Mouse (Mus musculus) liver, embryonic 13.5 days (tissue): ENCODE data around the gene Gprc6a. TPM values are rescaled to one million over a fixed set of nuclear protein-coding genes. Genes with fewer than 3 reads are reported as not detected.
A peak's percentile ranks its signal among the peaks of the same experiment; 100 is the strongest.

Experiments
- ATAC-seq: fragments of 200-750 bp; cut with Nextera tagmentation; 2 replicates; pipeline ENCODE4 v1.8.0; 2017; ENCODE audit warnings: low read depth, mild to moderate bottlenecking, moderate number of reproducible peaks, moderate library complexity
- DNase-seq: peaks from one replicate; pipeline ENCODE4 v3.0.0; 2022
- H3K27ac ChIP-seq: fragments of 300-500 bp; sonication (generic); 2 replicates; pipeline ENCODE4 v1.5.1; 2015; ENCODE audit warnings: moderate library complexity, mild to moderate bottlenecking, inconsistent platforms
- H3K27me3 ChIP-seq: fragments of 300-500 bp; sonication (generic); 2 replicates; pipeline ENCODE4 v1.6.1; 2015; ENCODE audit warnings: mild to moderate bottlenecking, inconsistent platforms
- H3K36me3 ChIP-seq: fragments of 300-500 bp; sonication (generic); 2 replicates; pipeline ENCODE4 v1.6.1; 2015; ENCODE audit warnings: mild to moderate bottlenecking, inconsistent platforms
- H3K4me1 ChIP-seq: fragments of 300-500 bp; sonication (generic); replicated peaks from 2 replicates; pipeline ENCODE4 v1.6.1; 2015; ENCODE audit warnings: inconsistent platforms
- H3K4me2 ChIP-seq: fragments of 300-500 bp; sonication (generic); 2 replicates; pipeline ENCODE4 v1.6.1; 2015; ENCODE audit warnings: inconsistent platforms, mild to moderate bottlenecking, moderate library complexity
- H3K4me3 ChIP-seq: fragments of 300-500 bp; sonication (generic); replicated peaks from 2 replicates; pipeline ENCODE4 v1.5.1; 2015; ENCODE audit warnings: mild to moderate bottlenecking, inconsistent platforms
- H3K9ac ChIP-seq: fragments of 300-500 bp; sonication (generic); 2 replicates; pipeline ENCODE4 v1.6.1; 2015; ENCODE audit warnings: mild to moderate bottlenecking, inconsistent platforms
- H3K9me3 ChIP-seq: fragments of 300-500 bp; sonication (generic); replicated peaks from 2 replicates; pipeline ENCODE4 v1.6.1; 2016; ENCODE audit warnings: inconsistent platforms
- WGBS: fragments of 180-500 bp; shearing (Covaris S2); methylation state at CpG from one replicate; pipeline ENCODE4 v1.1.7; 2015; ENCODE audit not compliant: insufficient replicate concordance; 5-methylcytosine and 5-hydroxymethylcytosine counted together
- polyA plus RNA-seq: library from polyadenylated mRNA; unstranded; fragments of >200 nt; fragmentation: Nextera tagmentation; extraction: Ambion mirVana; gene quantifications from 2 replicates; pipeline ENCODE4 v1.2.1, GENCODE M21; 2015

The Gprc6a gene
- not detected in 2 replicates for polyA plus RNA-seq

DNA sequence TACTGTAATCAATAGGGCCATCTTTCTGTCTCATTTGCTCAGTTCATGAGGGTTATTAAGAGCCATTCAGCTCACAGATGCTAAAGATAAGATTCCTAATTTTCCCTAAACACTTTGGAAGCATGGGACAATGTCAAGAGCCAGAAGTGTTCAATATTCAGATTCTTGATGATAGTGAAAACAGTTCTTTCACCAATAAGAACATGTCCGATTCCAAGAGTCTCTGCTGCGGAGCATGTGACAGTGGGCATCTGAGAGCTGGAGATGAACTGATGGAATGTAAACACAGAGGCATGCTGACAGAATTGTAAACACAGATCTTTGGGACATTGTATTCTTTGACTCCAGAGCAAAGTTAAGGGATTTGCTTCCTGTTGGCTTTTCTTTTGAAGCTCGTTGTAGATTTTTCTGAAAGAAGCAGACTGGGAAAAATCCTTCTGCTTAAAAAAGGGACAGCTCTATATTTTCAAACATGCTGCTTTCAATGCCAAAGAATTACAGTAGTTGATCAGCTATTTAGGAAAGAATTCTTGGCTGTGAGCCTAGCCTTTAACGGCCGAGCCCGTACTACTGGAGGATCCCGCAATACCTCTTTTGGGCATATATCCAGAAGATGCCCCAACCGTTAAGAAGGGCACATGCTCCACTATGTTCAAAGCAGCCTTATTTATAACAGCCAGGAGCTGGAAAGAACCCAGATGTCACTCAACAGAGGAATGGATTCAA lies at the start of gene Gprc6a:
Gprc6a (minus strand) TSS at position 51 of the 726 bp plus-strand sequence.
- no peaks in the 10 kb centered on the region for H3K9me3 ChIP-seq
- DNase-seq, result no peak
- no peaks in the 10 kb centered on the region for H3K27me3 ChIP-seq
- H3K4me2 ChIP-seq, result no peak within 1 kb of the TSS
- H3K9ac ChIP-seq, result no peak within 1 kb of the TSS
- no peak for ATAC-seq
- H3K4me3 ChIP-seq, result no peak within 1 kb of the TSS
- WGBS, result 64% methylated on average over 8 of the region's 8 CpGs
- no peaks in the 10 kb centered on the region for H3K4me1 ChIP-seq
- H3K27ac ChIP-seq, result no peak within 1 kb of the TSS
- H3K36me3 ChIP-seq, result no peaks in the 10 kb centered on the region

DNA sequence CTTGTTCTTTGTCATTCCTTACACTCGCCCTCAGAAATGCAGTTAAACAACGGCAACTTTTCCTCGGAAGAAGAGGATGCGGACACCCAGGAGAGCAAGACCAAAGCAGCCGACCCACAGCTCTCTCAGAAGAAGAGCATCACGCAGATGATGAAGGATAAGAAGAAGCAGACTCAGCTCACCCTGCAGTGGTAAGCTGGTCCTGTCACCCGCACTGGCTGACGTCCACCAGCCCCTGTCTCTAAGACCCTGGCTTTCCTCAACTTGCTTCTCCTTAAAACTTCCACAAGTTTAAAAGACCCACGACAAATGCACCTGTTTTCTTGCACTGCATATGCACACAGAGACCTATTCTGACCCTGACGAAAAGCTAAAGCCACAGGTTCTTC lies 47.0 kb upstream of the Gprc6a start:
- Histone ChIP-seq H3K4me1 (no peaks in the 10 kb centered on the region), H3K9ac (no peak overlapping the region), H3K36me3 (no peaks in the 10 kb centered on the region), H3K9me3 (no peaks in the 10 kb centered on the region), H3K27me3 (peaks cover 25% of the 10 kb centered on the region), H3K27ac (no peak overlapping the region), H3K4me2 (peak overlapping the region; percentile 59), H3K4me3 (peak overlapping the region; percentile 37; the same call in 1 of the 2 replicates)
- WGBS, result 10% methylated on average over 10 of the region's 10 CpGs
- no peak for DNase-seq
- no peak for ATAC-seq

DNA sequence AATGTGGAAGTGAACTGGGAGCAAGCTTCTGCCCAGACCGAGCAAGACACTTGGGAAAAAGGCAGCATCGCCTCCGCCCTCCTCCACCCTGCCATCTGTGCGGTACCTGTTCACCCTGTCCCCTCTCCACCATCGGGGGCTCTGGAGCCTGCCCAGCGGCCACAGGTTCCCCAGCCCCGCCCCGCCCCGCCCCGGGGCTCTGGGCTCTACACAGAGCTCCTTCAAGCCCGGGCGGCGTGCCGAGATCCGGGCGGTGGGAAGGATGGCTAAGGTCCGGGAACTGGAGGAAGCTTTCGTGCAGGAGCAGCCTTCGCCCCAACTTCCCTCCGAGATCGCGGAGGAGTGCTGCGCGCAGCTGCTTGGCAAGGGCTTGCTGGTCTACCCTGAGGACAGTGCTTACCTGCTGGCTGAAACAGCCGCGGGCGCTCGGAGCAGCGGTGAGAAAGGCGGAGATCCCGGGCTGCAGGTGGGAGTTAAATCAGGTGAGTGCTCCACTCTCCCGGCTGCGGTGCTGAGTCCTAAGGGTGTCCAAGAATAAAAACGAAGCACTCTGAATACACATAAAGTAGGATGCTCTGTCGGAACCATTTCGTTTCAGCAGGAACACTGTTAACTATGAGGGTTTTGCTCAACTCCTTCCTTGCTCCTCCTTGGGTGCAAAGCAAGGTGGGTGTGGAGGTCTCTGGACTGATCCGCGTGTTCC lies 46.4 kb upstream of the Gprc6a start, which contains the start of gene Rfx6:
Rfx6 (plus strand) TSS at position 209 of the 703 bp plus-strand sequence.
- Histone ChIP-seq H3K36me3 (no peaks in the 10 kb centered on the region), H3K27me3 (peaks cover 25% of the 10 kb centered on the region), H3K9ac (no peak within 1 kb of the TSS), H3K4me2 (peak within 1 kb of the TSS; percentile 59), H3K4me3 (peak within 1 kb of the TSS; percentile 37), H3K27ac (no peak within 1 kb of the TSS), H3K9me3 (no peaks in the 10 kb centered on the region), H3K4me1 (no peaks in the 10 kb centered on the region)
- WGBS, result 2% methylated on average over 38 of the region's 38 CpGs
- peak; percentile 20; the same call in 1 of the 2 replicates for ATAC-seq
- DNase-seq, result no peak

DNA sequence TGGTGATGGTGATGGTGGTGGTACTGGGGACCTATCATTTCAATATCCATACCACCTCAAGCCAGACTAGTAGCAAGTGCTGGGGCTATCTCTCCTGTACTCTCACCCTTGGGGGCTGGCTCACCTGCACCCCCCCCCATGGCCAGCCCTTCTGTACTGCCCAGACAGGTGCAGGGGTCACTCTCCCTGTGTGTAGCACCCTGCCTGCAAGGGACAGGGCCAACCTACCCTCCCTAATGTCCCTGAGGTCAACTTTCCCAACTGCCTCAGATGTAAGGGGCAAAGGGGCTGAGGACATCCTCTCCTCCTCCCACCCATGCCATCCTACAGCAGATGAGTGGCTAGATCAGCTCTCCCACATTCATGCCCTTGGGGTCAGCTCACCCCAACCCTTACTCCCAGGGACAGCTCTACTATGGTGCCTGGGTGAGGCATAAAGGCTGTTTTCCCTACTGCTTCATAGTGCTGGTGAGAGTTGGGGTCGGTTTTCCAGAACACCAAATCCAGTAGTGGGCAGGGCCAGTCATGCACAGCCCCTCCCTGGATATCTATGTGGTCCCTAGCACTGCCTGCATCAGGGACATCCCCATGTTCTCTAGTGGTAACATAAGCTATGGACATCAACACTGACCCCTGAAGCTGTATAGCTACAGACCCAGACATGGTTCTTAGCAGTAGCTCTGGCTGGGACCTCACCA lies 41.0 kb upstream of the Gprc6a start:
- ATAC-seq, result no peak
- no peaks in the 10 kb centered on the region for H3K4me1 ChIP-seq

DNA sequence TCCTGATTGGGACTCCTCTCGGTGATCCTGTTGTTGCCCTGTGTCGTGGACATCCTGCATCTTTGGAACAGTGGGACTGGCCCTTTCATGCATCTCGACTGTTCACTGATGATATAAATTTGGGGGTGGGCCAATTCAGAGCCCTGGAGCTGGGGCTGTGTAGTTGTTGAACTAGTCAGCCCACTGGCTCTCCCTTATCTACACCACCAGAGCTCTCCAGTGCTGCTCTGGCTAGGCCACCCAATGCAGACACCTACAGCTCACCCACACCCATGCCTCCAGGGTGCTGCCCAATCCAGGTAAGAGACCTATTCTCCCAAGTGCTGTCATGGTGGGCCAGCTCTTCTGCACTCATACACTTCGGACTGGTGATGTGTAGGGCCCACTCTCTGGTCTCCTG lies 40.3 kb upstream of the Gprc6a start:
- no peak for ATAC-seq
- no peak for DNase-seq
- H3K9ac ChIP-seq, result no peak overlapping the region
- H3K36me3 ChIP-seq, result no peaks in the 10 kb centered on the region
- H3K27ac ChIP-seq, result no peak overlapping the region
- H3K9me3 ChIP-seq, result no peaks in the 10 kb centered on the region
- no peaks in the 10 kb centered on the region for H3K4me1 ChIP-seq
- no peak overlapping the region for H3K4me3 ChIP-seq
- peaks cover 5% of the 10 kb centered on the region for H3K27me3 ChIP-seq
- no peak overlapping the region for H3K4me2 ChIP-seq
- 46% methylated on average over 4 of the region's 4 CpGs for WGBS

More for the DNA sequence above, 41.0 kb upstream of the Gprc6a start:
- H3K27ac ChIP-seq, result no peak overlapping the region
- H3K9ac ChIP-seq, result no peak overlapping the region
- 34% methylated on average over 1 of the region's 1 CpGs for WGBS
- no peak overlapping the region for H3K4me3 ChIP-seq
- no peaks in the 10 kb centered on the region for H3K9me3 ChIP-seq
- no peak overlapping the region for H3K4me2 ChIP-seq
- H3K36me3 ChIP-seq, result no peaks in the 10 kb centered on the region
- H3K27me3 ChIP-seq, result peaks cover 11% of the 10 kb centered on the region
- no peak for DNase-seq

DNA sequence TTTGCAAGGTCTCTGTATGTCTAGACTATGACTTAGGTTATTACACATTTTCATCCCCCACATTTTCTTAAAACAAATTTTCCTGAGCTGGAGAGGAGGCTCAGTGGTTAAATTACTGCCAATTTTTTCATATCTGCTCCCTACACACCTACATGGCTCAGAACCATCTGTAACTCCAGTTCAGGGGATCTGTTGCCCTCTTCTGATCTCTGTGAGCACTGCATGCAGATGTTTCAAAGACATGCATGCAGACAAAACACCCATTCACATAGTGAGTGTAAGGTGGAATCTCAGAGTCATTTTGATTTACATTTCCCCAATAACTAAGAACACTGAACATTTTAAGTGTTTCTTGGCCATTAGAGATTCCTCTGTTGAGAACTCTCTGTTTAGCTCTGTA lies 38.1 kb upstream of the Gprc6a start:
- Histone ChIP-seq H3K4me2 (no peak overlapping the region), H3K9me3 (no peaks in the 10 kb centered on the region), H3K36me3 (no peaks in the 10 kb centered on the region), H3K9ac (no peak overlapping the region), H3K27me3 (no peaks in the 10 kb centered on the region), H3K4me3 (no peak overlapping the region), H3K27ac (no peak overlapping the region), H3K4me1 (no peaks in the 10 kb centered on the region)
- DNase-seq (no peak), ATAC-seq (no peak)

DNA sequence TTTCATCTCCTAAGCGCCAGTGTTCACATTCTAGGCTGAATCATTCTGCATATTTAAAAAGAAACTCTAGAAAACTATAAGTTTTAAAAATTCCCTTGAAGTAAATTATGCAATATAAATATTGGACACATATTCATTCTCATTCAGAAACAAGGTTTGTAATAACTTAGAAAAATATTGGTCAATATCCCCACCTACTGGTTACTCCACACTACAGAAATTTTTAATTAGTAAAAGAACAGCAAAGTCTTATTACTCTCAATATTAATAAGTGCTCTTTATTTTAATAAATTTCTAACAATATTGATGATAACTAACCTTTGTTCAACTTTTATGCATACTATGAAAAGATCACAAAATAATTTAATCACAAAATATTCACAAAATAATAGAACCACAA lies 26.1 kb upstream of the Gprc6a start:
- no peaks in the 10 kb centered on the region for H3K4me1 ChIP-seq
- ATAC-seq, result no peak
- no peak overlapping the region for H3K4me2 ChIP-seq
- no peak overlapping the region for H3K27ac ChIP-seq
- no peaks in the 10 kb centered on the region for H3K27me3 ChIP-seq
- no peak overlapping the region for H3K4me3 ChIP-seq
- DNase-seq, result no peak
- no peak overlapping the region for H3K9ac ChIP-seq
- 61% methylated on average over 1 of the region's 1 CpGs for WGBS
- H3K9me3 ChIP-seq, result no peaks in the 10 kb centered on the region
- H3K36me3 ChIP-seq, result no peaks in the 10 kb centered on the region

DNA sequence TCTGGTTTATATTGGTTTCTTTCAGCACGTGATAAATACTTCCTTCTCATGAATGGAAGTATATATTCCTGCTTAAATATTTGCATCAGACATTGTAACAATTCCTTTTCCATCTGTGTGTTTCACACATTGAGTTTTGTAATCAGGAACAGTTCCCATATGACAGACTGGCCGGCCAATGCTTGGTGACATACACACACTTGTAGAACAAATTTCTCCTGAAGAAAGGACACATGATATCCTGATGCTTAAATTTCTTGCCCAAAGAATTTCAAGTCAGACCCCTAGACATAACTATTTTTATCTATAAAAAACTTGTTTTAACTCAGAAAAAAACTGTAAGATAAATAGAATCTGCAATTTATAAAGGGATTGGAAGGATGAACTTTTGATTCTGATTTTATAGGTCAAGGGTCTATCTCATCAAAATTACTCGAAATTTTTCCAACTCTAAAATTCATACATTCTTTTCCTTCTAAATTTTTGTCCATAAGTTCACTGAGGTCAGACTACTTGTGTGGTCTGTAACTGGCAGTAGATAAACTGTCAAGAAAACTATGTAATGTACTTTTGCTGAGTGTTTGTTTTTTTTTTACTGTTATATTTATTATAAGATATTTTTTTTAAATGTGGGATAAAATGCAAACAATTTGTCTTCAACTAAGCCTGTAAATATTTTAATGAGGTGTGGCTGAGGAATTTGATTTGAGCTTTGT lies 18.4 kb upstream of the Gprc6a start:
- H3K4me1 ChIP-seq, result no peaks in the 10 kb centered on the region
- no peak overlapping the region for H3K4me3 ChIP-seq
- H3K9ac ChIP-seq, result no peak overlapping the region
- no peak overlapping the region for H3K27ac ChIP-seq
- H3K9me3 ChIP-seq, result no peaks in the 10 kb centered on the region
- ATAC-seq, result no peak
- H3K36me3 ChIP-seq, result no peaks in the 10 kb centered on the region
- DNase-seq, result no peak
- H3K27me3 ChIP-seq, result no peaks in the 10 kb centered on the region
- no peak overlapping the region for H3K4me2 ChIP-seq
- 37% methylated on average over 3 of the region's 3 CpGs for WGBS

DNA sequence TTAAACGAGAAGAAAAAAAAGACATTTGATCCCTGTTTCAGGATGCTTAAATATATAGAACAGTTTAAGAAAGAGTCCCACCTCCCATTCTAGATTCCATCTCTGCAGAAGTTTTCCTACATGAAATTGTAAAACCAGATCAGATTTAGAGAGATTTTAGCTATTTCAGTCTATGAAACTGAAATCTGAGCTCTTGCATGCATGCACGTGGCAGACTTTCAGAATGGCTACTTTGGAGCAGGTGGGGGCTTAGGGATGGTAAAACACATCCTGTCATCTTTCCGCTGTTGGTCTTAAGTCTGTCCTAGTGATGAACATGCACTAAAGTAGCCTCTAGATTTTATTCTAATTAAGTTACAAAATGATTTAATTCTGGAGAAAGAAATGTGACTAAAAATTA lies 10.1 kb downstream of the Gprc6a start:
- no peak for ATAC-seq
- Histone ChIP-seq H3K9ac (no peak overlapping the region), H3K27me3 (no peaks in the 10 kb centered on the region), H3K9me3 (no peaks in the 10 kb centered on the region), H3K4me3 (no peak overlapping the region), H3K27ac (no peak overlapping the region), H3K36me3 (no peaks in the 10 kb centered on the region), H3K4me1 (no peaks in the 10 kb centered on the region), H3K4me2 (no peak overlapping the region)
- WGBS, result 61% methylated on average over 3 of the region's 3 CpGs
- no peak for DNase-seq

DNA sequence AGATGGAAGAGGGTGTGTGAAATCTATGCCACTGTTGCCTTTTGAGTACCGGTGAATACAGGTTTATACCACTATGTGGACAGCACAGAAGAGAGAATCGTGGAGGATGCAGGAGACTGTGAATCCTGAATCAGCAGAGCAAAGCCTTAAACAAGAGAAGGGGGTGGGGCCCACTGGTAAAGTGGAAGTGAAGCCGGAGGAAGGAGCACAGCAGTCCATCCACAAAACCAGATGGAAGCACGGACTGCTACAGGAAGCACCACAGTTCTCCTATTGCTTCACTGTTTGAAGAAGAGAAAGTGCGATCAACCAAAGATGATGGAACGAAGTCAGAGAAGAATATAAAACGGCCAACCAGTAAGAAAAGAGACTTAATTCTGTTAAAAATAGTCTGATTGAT lies 11.1 kb downstream of the Gprc6a start:
- Histone ChIP-seq H3K27ac (no peak overlapping the region), H3K4me2 (no peak overlapping the region), H3K9me3 (no peaks in the 10 kb centered on the region), H3K27me3 (no peaks in the 10 kb centered on the region), H3K36me3 (no peaks in the 10 kb centered on the region), H3K4me3 (no peak overlapping the region), H3K4me1 (no peaks in the 10 kb centered on the region), H3K9ac (no peak overlapping the region)
- 50% methylated on average over 7 of the region's 7 CpGs for WGBS
- ATAC-seq, result no peak
- no peak for DNase-seq

DNA sequence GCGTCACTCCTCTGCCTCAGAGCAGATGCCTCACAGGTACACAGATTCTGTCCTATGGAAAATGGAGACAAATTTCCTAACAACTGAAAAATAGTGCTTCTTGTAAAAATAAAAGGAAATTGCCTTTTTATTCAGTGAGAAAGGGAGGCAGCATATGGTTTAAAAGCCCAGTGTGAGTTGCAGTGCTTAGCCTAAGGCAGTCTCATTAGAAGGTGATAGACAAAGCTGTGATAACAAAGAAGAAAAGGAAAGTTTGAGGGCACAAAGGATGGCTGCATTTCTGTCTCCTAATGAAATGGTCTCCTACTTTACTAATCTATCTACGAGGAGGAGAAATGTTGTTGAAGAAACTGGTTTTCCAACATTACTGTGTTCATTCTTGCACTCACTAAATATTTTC lies 12.7 kb downstream of the Gprc6a start:
- Histone ChIP-seq H3K4me3 (no peak overlapping the region), H3K36me3 (no peaks in the 10 kb centered on the region), H3K27ac (no peak overlapping the region), H3K4me2 (no peak overlapping the region), H3K9ac (no peak overlapping the region), H3K4me1 (no peaks in the 10 kb centered on the region), H3K9me3 (no peaks in the 10 kb centered on the region), H3K27me3 (no peaks in the 10 kb centered on the region)
- WGBS, result 60% methylated on average over 2 of the region's 2 CpGs
- no peak for DNase-seq
- no peak for ATAC-seq
